8 mouse cellular contexts compared by ENCODE assay signal in the genomic region with DNA sequence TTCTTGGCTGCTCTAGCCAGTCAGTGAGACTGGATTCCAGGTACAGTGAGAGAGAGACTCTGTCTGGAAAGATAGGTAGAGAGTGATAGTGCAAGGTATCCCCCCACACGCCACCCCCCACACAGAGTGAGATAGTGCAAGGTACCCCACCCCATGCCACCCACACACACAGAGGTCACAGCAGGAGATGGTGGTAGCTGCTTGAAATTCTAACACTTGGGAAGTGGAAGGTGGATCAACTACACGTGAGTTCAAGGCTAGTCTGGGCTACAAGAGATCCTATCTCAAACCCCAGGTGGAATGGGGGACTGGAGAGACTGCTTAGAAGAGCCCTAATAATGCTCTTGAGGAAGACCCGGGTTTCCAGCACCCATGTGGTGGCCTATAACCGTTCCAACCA. TPM values are rescaled to one million over a fixed set of nuclear protein-coding genes. Genes with fewer than 3 reads are reported as not detected.
DNase-seq lines count a peak whose midpoint lies in the region; ATAC-seq and TF ChIP-seq lines count a peak whose summit lies in the region.

No protein-coding gene starts in this region.

- peak in 1 of 2 experiments; percentile 15 for DNase-seq in cerebellum, adult 2 months
- no peak for DNase-seq in cerebellum, adult 11 months
- DNase-seq in testis, postnatal 10 days (ENCODE audit: low spot score), result no peak
- no peak for DNase-seq in liver, embryonic 13.5 days
- DNase-seq in spleen, adult 12 weeks (ENCODE audit: low spot score), result no peak
- no peak for DNase-seq in embryo, embryonic 9.5 days (ENCODE audit: extremely low spot score)
- DNase-seq in cerebellum, postnatal 25 days, result no peak

- H3K27ac ChIP-seq in cerebellum, adult 2 months (ENCODE audit: insufficient read depth, low read length), result no peak overlapping the region
- no peak overlapping the region for H3K27ac ChIP-seq in testis, adult 2 months (ENCODE audit: control insufficient read depth, insufficient read depth, low read depth, low read length)
- peak overlapping the region; percentile 96 for H3K27ac ChIP-seq in liver, embryonic 13.5 days

- no peak for TF ChIP-seq POLR2A in cerebellum, adult 2 months (IDR thresholded peaks at IDR 0.05; ENCODE audit: borderline replicate concordance, insufficient read depth, low read length)
- TF ChIP-seq POLR2A in testis, adult 2 months (IDR thresholded peaks at IDR 0.05; ENCODE audit: control insufficient read depth, low read depth, low read length), result no peak

- H3K9ac ChIP-seq in liver, embryonic 13.5 days, result peak overlapping the region; percentile 80

- H3K9me3 ChIP-seq in liver, embryonic 13.5 days (replicated peaks), result no peaks in the 10 kb centered on the region

- H3K4me3 ChIP-seq in cerebellum, adult 2 months (replicated peaks; ENCODE audit: insufficient read depth, low read depth, low read length), result peak overlapping the region; percentile 23
- H3K4me3 ChIP-seq in testis, adult 2 months (ENCODE audit: control insufficient read depth, low read depth, low read length), result peak overlapping the region; percentile 48
- peak overlapping the region; percentile 72 for H3K4me3 ChIP-seq in liver, embryonic 13.5 days (replicated peaks)

- H3K36me3 ChIP-seq in testis, adult 2 months (ENCODE audit: control insufficient read depth, insufficient read depth, low read length), result no peaks in the 10 kb centered on the region
- H3K36me3 ChIP-seq in liver, embryonic 13.5 days, result peaks cover 31% of the 10 kb centered on the region

- no peak for ATAC-seq in liver, embryonic 13.5 days (ENCODE audit: low read depth)

- H3K27me3 ChIP-seq in cerebellum, adult 2 months (ENCODE audit: control insufficient read depth, insufficient read depth, low read length), result no peaks in the 10 kb centered on the region
- no peaks in the 10 kb centered on the region for H3K27me3 ChIP-seq in testis, adult 2 months (ENCODE audit: control insufficient read depth, insufficient read depth, low read length)
- H3K27me3 ChIP-seq in liver, embryonic 13.5 days, result no peaks in the 10 kb centered on the region

- peak overlapping the region; percentile 86 for H3K4me2 ChIP-seq in liver, embryonic 13.5 days

- no peak for TF ChIP-seq CTCF in cerebellum, adult 2 months (IDR thresholded peaks at IDR 0.05; ENCODE audit: borderline replicate concordance, insufficient read depth, low read depth, low read length)
- no peak for TF ChIP-seq CTCF in testis, adult 2 months (IDR thresholded peaks at IDR 0.05; ENCODE audit: control insufficient read depth, insufficient read depth, insufficient replicate concordance, low read depth, low read length)

- H3K4me1 ChIP-seq in cerebellum, adult 2 months (ENCODE audit: control insufficient read depth, insufficient read depth, low read length), result peaks cover 20% of the 10 kb centered on the region
- H3K4me1 ChIP-seq in testis, adult 2 months (ENCODE audit: control insufficient read depth, insufficient read depth, low read length), result peaks cover 8% of the 10 kb centered on the region
- peaks cover 49% of the 10 kb centered on the region for H3K4me1 ChIP-seq in liver, embryonic 13.5 days (replicated peaks)

- WGBS in cerebellum, adult 2 months, result 46% methylated on average over 4 of the region's 4 CpGs
- WGBS in liver, embryonic 13.5 days (ENCODE audit: insufficient replicate concordance), result 17% methylated on average over 4 of the region's 4 CpGs

RNA-seq across cellular contexts. Expression of gene Gm28048, which starts 0.8 kb away (rescaled TPM):
- 3.1 and 4.4 TPM in 2 replicates for polyA plus RNA-seq in cerebellum, adult 2 months (2012; rRNA removed)
- 0.91 TPM in 1 of 2 replicates, not detected in the other for polyA plus RNA-seq in testis, adult 2 months (2012; rRNA removed)
- polyA plus RNA-seq in liver, embryonic 13.5 days (2015; fragmentation: Nextera tagmentation; extraction: Ambion mirVana), result 6.8 and 9.0 TPM in 2 replicates

RNA-seq across cellular contexts. Expression of gene Commd1, which starts 1.1 kb away (rescaled TPM):
- 44.4 and 49.1 TPM in 2 replicates for polyA plus RNA-seq in cerebellum, adult 2 months (2012; rRNA removed)
- 81.6 and 82.8 TPM in 2 replicates for polyA plus RNA-seq in testis, adult 2 months (2012; rRNA removed)
- 209 and 224 TPM in 2 replicates for polyA plus RNA-seq in liver, embryonic 13.5 days (2015; fragmentation: Nextera tagmentation; extraction: Ambion mirVana)

RNA-seq across cellular contexts. Expression of gene Zrsr1, which starts 9.2 kb away (rescaled TPM):
- 73.0 and 78.9 TPM in 2 replicates for polyA plus RNA-seq in cerebellum, adult 2 months (2012; rRNA removed)
- polyA plus RNA-seq in testis, adult 2 months (2012; rRNA removed), result 2.1 and 2.6 TPM in 2 replicates
- 2.2 and 2.8 TPM in 2 replicates for polyA plus RNA-seq in liver, embryonic 13.5 days (2015; fragmentation: Nextera tagmentation; extraction: Ambion mirVana)

RNA-seq across cellular contexts. Expression of gene Cct4, which starts 9.3 kb away (rescaled TPM):
- 84.0 and 88.5 TPM in 2 replicates for polyA plus RNA-seq in cerebellum, adult 2 months (2012; rRNA removed)
- polyA plus RNA-seq in testis, adult 2 months (2012; rRNA removed), result 193 and 369 TPM in 2 replicates
- polyA plus RNA-seq in liver, embryonic 13.5 days (2015; fragmentation: Nextera tagmentation; extraction: Ambion mirVana), result 206 and 239 TPM in 2 replicates

RNA-seq across cellular contexts. Expression of gene Fam161a, which starts 26.3 kb away (rescaled TPM):
- polyA plus RNA-seq in cerebellum, adult 2 months (2012; rRNA removed), result 4.6 and 5.1 TPM in 2 replicates
- polyA plus RNA-seq in testis, adult 2 months (2012; rRNA removed), result 75.4 and 75.9 TPM in 2 replicates
- 0.51 and 1.6 TPM in 2 replicates for polyA plus RNA-seq in liver, embryonic 13.5 days (2015; fragmentation: Nextera tagmentation; extraction: Ambion mirVana)

Comparison
In these comparisons a context has a peak if more than half of its experiments do, and no peak if none do; other contexts are left out.
1. RNA of gene Zrsr1, which starts 9.2 kb away (polyA plus RNA-seq): 73.0 to 78.9 TPM in cerebellum, adult 2 months; 2.1 to 2.6 TPM in testis, adult 2 months and 2.2 to 2.8 TPM in liver, embryonic 13.5 days; every median in the first group is over 10 times any median in the second.
2. Peak in every context shown above with its lines, with median percentiles within 50 percentile points of each other: H3K4me3 ChIP-seq.